Mouse (Mus musculus): ENCODE measurements around the gene Camkk2.

The Camkk2 gene

GRCm38 (mm10) chr5:122780791-122781432 lies 1.7 kb upstream of the Camkk2 start:
- DNase-seq: no peak

DNA sequence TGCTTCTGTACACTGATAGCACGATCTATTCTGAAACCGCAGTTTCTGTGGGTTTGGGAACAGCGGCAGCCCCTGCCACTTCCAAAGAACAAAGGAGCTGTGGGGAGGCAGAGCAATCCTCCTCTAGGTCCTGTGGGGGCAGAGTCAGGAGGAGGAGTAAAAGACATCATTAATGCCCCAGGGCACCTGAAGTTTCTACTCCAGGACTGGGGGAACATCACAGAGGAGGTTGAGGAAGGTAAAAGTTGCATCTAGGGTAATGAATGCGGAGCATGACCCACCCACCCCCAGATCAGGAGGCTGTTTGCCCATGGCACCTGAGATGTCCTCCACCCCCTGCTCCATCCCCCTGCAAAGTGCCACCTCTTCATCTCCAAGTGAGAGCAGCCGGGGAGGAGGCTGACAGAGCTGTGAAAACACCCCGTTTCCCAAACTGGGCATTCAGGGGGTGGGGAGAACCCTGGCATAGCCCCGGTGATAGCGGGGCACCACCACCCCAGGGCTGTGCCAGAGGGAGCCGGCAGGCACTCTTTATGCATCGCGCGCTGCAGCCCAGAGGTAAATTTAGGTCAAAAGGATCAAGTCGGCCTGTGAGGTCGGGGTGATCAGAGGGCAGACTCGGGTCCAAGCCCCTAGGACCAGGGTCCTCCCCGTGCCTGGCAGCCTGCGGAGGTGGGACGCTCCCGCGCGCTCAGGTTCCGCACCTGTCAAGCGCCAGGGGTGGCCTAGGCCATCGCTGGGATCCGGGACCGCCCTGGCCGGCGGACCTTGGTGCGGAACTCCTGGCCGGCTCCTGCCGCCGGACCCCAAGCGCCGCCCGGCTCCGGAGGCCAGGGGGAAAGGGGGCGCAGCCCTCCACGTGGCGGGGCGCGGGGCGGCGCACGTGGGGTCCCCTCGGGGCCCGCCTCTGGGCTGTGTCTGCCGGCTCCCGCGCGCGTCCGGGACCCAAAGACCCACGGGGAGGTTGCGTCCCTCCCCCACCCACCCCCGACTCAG lies 680 bp downstream of the Camkk2 start:
- peak; percentile 8 for DNase-seq

- no peak for DNase-seq
These were observed 1.9 kb downstream of the Camkk2 start for GRCm38 (mm10) chr5:122777322-122777721.

- DNase-seq: peak; percentile 35
These were observed 3.4 kb downstream of the Camkk2 start for GRCm38 (mm10) chr5:122775646-122776286.

DNA sequence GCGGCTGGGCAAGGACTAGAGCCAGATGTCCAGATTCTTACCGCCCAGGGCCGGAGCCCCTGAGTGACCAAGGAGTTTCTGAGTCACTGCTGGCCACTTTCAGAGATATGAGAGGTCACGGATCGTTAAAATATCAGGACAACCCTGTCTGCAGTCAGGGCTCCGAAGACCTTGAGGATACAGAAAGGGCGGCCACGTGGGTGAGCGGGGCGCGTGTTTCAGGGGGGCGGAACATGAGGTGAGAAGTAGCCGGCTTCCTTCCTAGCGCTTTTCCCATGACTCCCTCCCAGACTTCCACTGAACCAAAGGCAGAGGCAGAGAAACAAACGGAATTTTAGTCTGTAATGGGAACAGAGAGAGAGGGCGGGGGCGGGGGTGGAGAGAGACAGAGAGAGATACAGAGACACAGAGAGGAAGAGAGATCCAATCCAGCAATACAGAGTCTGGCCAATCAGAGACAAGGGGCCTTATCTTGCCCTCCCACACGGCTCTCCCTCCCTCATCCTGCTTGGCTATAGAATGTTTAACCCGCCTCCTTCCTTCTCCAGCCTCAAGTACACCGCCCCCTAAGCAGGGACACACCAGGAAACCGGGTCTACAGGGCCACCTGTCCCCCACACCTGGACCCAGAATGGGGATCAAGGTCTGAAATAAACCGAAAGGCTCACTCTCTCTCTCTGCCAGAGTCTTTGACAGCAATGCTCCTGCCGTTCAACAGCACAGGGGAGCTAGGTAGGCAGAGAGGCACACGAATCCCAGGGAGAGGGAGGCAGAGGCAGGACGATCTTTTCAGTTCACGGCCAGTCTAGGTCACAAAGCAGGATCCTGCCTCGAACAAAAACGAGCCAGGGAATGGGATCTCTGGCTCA lies 4.2 kb downstream of the Camkk2 start:
- DNase-seq: peak; percentile 28

DNA sequence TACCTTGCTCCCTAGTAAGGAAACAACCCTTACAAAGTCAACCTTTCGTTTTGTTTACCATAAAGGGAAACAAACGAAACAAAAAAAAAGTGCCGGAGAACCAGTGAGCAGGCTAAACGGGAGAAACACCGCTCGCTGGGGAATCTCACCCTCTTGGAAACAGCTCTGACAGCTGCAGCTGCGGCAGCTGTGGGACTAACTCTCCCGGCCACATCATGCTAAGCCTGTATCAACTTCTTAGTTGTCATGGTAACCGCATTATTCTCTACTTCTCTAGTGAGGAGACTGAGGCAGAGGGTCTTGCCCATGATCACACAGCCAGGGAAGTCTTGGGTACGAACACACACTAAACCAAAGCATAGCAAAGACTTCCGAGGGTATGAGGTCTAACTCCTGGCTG lies 5.5 kb downstream of the Camkk2 start:
- DNase-seq: no peak

- no peak for DNase-seq
These were observed 7.8 kb downstream of the Camkk2 start for GRCm38 (mm10) chr5:122771428-122771827.

DNA sequence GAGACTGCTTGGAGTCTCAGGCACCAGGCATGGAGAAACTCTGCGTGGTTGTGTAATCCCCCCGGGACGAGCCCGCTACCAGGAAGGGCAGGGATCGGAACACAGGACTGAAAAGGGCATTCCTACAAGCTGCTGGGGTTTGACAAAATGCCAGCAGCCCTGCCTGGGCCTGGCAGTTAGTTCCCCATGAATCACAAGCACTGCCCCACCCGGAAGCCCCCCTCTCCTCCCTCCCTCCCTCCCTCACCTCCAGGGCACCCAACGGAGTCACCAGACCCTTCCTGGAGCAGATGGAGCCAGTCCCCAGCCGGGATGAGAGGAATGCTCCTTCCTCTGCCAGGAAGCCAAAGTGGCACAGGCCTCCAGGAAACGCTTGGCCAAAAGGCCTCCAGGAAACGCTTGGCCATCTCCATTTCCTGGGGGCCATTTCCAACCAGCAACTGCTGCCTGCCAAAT lies 8.4 kb downstream of the Camkk2 start:
- DNase-seq: peak; percentile 91

DNA sequence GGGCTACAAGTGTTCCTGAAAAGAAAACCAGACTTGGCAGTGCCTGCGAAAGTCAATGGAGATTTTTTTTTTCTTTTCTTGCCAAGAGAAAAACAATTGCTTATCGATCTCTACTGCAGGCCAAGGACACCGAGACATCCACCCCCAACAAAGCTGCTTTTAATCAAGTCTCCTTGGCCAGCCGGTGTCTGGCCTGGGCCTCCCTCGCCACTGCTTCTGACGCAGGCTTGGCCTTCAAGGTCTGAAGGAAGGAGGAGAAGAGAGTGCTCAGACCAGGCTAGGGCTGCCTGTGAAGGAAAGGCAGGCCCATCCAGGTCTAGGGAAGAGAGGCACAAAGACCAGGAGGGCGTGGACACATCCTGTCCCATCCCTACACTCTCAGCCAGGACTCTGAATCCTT lies 8.9 kb downstream of the Camkk2 start:
- DNase-seq: no peak

- peak; percentile 42 for DNase-seq
These were observed 10.1 kb downstream of the Camkk2 start for GRCm38 (mm10) chr5:122769101-122769568.

GRCm38 (mm10) chr5:122767283-122767682 lies 11.9 kb downstream of the Camkk2 start:
- DNase-seq: no peak

DNA sequence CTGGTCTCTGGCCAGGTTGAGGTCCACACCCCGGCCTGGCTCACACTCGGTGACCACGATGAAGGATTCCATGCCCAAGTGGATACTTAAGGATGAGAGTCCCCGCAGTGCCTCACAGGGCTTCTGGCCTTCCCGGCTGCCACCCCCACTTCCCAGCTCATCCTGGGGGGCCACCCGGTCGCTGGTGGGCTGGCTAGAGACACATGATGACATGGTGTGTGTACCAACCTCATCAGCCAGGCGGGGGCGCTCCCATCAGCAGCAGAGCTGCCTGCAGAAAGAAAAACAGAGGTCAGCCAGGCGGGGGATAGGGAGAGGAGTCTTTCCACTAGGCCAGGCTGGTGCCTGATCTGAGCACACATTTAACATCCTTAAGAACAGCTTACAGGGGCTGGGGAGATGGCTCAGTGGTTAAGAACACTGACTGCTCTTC lies 15.2 kb downstream of the Camkk2 start:
- DNase-seq: peak; percentile 74

GRCm38 (mm10) chr5:122763271-122764031 lies 15.8 kb downstream of the Camkk2 start:
- peak; percentile 39 for DNase-seq

DNA sequence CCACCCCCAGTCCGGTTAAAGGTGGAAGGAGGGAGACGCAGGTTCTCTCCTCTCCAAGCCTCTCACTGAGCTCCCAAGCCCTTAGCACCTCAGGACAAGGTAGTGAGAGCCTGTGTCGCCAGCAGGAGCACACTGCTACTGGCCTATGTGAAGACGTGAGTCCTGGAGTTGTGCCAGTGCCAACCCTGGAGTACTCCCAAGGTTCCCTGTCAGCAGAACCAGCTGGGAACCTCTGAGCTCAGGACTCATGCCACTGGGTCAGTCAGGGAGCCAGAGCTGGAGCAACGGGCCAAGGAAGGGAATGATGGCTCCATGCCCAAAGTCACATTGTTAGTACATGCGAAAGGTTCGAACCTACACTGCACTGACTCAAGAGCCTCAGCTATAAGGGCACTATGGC lies 22.5 kb downstream of the Camkk2 start:
- DNase-seq: no peak

GRCm38 (mm10) chr5:122756144-122756543 lies 23.1 kb downstream of the Camkk2 start:
- no peak for DNase-seq

GRCm38 (mm10) chr5:122755620-122756019 lies 23.6 kb downstream of the Camkk2 start:
- DNase-seq: no peak

GRCm38 (mm10) chr5:122754477-122754876 lies 24.7 kb downstream of the Camkk2 start:
- DNase-seq: no peak

GRCm38 (mm10) chr5:122747950-122748349 lies 31.3 kb downstream of the Camkk2 start:
- DNase-seq: peak; percentile 87

- DNase-seq: peak; percentile 55
These were observed 35.3 kb downstream of the Camkk2 start for GRCm38 (mm10) chr5:122743880-122744422.

GRCm38 (mm10) chr5:122736761-122737160 lies 42.4 kb downstream of the Camkk2 start:
- no peak for DNase-seq

GRCm38 (mm10) chr5:122735853-122736252 lies 43.4 kb downstream of the Camkk2 start:
- DNase-seq: no peak
